Mouse (Mus musculus): Measurements from ENCODE around the gene Rasgef1a. TPM values are rescaled to one million over a fixed set of nuclear protein-coding genes. Genes with fewer than 3 reads are reported as not detected.

Gene Rasgef1a
- polyA plus RNA-seq, 1 experiment: 0.11 TPM

- H3K27me3 ChIP-seq (ENCODE audit: control insufficient read depth, insufficient read depth, insufficient read length): no peaks in the 10 kb centered on the region
- H3K4me2 ChIP-seq (ENCODE audit: low read depth): no peak overlapping the region
- no peaks in the 10 kb centered on the region for H3K36me3 ChIP-seq (ENCODE audit: control insufficient read depth, insufficient read depth)
- no peak overlapping the region for H3K4me3 ChIP-seq
- TF ChIP-seq MYOD1 (IDR thresholded peaks at IDR 0.05; ENCODE audit: control insufficient read depth in 1 of 3, insufficient read length in 2 of 3, low read depth in 2 of 3) (no peak), CEBPB (IDR thresholded peaks at IDR 0.05; ENCODE audit: insufficient read depth, poor library complexity, severe bottlenecking) (no peak), TCF12 (IDR thresholded peaks at IDR 0.05; ENCODE audit: insufficient read depth, poor library complexity, severe bottlenecking) (no peak), SRF (IDR thresholded peaks at IDR 0.05; ENCODE audit: control insufficient read depth, insufficient read length, low read depth) (no peak), POLR2AphosphoS2 (IDR thresholded peaks at IDR 0.05; ENCODE audit: insufficient read length, low read depth) (no peak), MYOG (IDR thresholded peaks at IDR 0.05; ENCODE audit: control insufficient read depth in 1 of 3, insufficient read depth in 1 of 3, insufficient read length in 2 of 3, low read depth in 2 of 3) (no peak), MAX (IDR thresholded peaks at IDR 0.05; ENCODE audit: low read depth) (no peak), TCF3 (IDR thresholded peaks at IDR 0.05; ENCODE audit: insufficient read length, low read depth) (no peak), USF1 (IDR thresholded peaks at IDR 0.05; ENCODE audit: low read depth) (no peak)
- H3K79me2 ChIP-seq (ENCODE audit: control insufficient read depth, insufficient read depth): peaks cover 51% of the 10 kb centered on the region
- H3ac ChIP-seq (ENCODE audit: control insufficient read depth, insufficient read length): no peak overlapping the region
Observed at GRCm38 (mm10) chr6:118137148-118137547, 125.9 kb downstream of the Rasgef1a start.

- TF ChIP-seq POLR2AphosphoS2 (IDR thresholded peaks at IDR 0.05; ENCODE audit: insufficient read length, low read depth): peak; percentile 70
- peak in 1 of 3 experiments; percentile 51 for TF ChIP-seq MYOD1 (IDR thresholded peaks at IDR 0.05; ENCODE audit: control insufficient read depth in 1 of 3, insufficient read length in 2 of 3, low read depth in 2 of 3)
- no peak for TF ChIP-seq REST (IDR thresholded peaks at IDR 0.05; ENCODE audit: insufficient read depth, insufficient read length)
- peak; percentile 24 for TF ChIP-seq E2F4 (IDR thresholded peaks at IDR 0.05; ENCODE audit: insufficient read depth)
- peak; percentile 78 for TF ChIP-seq POLR2A (IDR thresholded peaks at IDR 0.05; ENCODE audit: insufficient read length, low read depth)
- H3K4me3 ChIP-seq: peak within 1 kb of the TSS; percentile 42
- peak within 1 kb of the TSS; percentile 92 for H3K4me2 ChIP-seq (ENCODE audit: low read depth)
- no peaks in the 10 kb centered on the region for H3K27me3 ChIP-seq (ENCODE audit: control insufficient read depth, insufficient read depth, insufficient read length)
- no peaks in the 10 kb centered on the region for H3K36me3 ChIP-seq (ENCODE audit: control insufficient read depth, insufficient read depth)
- H3K79me2 ChIP-seq (ENCODE audit: control insufficient read depth, insufficient read depth): peaks cover 37% of the 10 kb centered on the region
- H3ac ChIP-seq (ENCODE audit: control insufficient read depth, insufficient read length): peak within 1 kb of the TSS; percentile 74
Observed at GRCm38 (mm10) chr6:118138731-118139709, 127.8 kb downstream of the Rasgef1a start, which contains the start of gene Csgalnact2. TSS of gene Csgalnact2 (minus strand) at chr6:118139140.

- peaks cover 26% of the 10 kb centered on the region for H3K79me2 ChIP-seq (ENCODE audit: control insufficient read depth, insufficient read depth)
- no peaks in the 10 kb centered on the region for H3K27me3 ChIP-seq (ENCODE audit: control insufficient read depth, insufficient read depth, insufficient read length)
- no peak overlapping the region for H3ac ChIP-seq (ENCODE audit: control insufficient read depth, insufficient read length)
- H3K36me3 ChIP-seq (ENCODE audit: control insufficient read depth, insufficient read depth): no peaks in the 10 kb centered on the region
- H3K4me2 ChIP-seq (ENCODE audit: low read depth): no peak overlapping the region
- no peak for TF ChIP-seq POLR2A (IDR thresholded peaks at IDR 0.05; ENCODE audit: insufficient read length, low read depth)
- no peak for TF ChIP-seq MYOG (IDR thresholded peaks at IDR 0.05; ENCODE audit: control insufficient read depth in 1 of 3, insufficient read depth in 1 of 3, insufficient read length in 2 of 3, low read depth in 2 of 3)
- TF ChIP-seq E2F4 (IDR thresholded peaks at IDR 0.05; ENCODE audit: insufficient read depth): no peak
- no peak for TF ChIP-seq MYOD1 (IDR thresholded peaks at IDR 0.05; ENCODE audit: control insufficient read depth in 1 of 3, insufficient read length in 2 of 3, low read depth in 2 of 3)
- TF ChIP-seq POLR2AphosphoS2 (IDR thresholded peaks at IDR 0.05; ENCODE audit: insufficient read length, low read depth): no peak
- TF ChIP-seq CEBPB (IDR thresholded peaks at IDR 0.05; ENCODE audit: insufficient read depth, poor library complexity, severe bottlenecking): no peak
- TF ChIP-seq USF1 (IDR thresholded peaks at IDR 0.05; ENCODE audit: low read depth): no peak
- TF ChIP-seq MAX (IDR thresholded peaks at IDR 0.05; ENCODE audit: low read depth): no peak
- TF ChIP-seq TCF12 (IDR thresholded peaks at IDR 0.05; ENCODE audit: insufficient read depth, poor library complexity, severe bottlenecking): no peak
- no peak for TF ChIP-seq TCF3 (IDR thresholded peaks at IDR 0.05; ENCODE audit: insufficient read length, low read depth)
- TF ChIP-seq REST (IDR thresholded peaks at IDR 0.05; ENCODE audit: insufficient read depth, insufficient read length): no peak
- no peak for TF ChIP-seq SRF (IDR thresholded peaks at IDR 0.05; ENCODE audit: control insufficient read depth, insufficient read length, low read depth)
- no peak overlapping the region for H3K4me3 ChIP-seq
Observed at GRCm38 (mm10) chr6:118140961-118141360, 129.7 kb downstream of the Rasgef1a start.

Other genes with a start within 250 kb of the Rasgef1a start
- 58.3 TPM for gene Zfp637, start 170.3 kb upstream of the Rasgef1a start, polyA plus RNA-seq (2012; fragmentation: generic; extraction: Trizol)
- gene Zfp239, start 149.3 kb upstream of the Rasgef1a start, polyA plus RNA-seq (2012; fragmentation: generic; extraction: Trizol): 2.1 TPM
- 186 TPM for gene Hnrnpf, start 111.1 kb upstream of the Rasgef1a start, polyA plus RNA-seq (2012; fragmentation: generic; extraction: Trizol)
- gene Fxyd4, start 73.7 kb upstream of the Rasgef1a start, polyA plus RNA-seq (2012; fragmentation: generic; extraction: Trizol): 0.64 TPM
- gene Csgalnact2, start 127.7 kb downstream of the Rasgef1a start, polyA plus RNA-seq (2012; fragmentation: generic; extraction: Trizol): 5.8 TPM
- gene Ret, start 186.3 kb downstream of the Rasgef1a start, polyA plus RNA-seq (2012; fragmentation: generic; extraction: Trizol): 1.8 TPM